In the genomic region with DNA sequence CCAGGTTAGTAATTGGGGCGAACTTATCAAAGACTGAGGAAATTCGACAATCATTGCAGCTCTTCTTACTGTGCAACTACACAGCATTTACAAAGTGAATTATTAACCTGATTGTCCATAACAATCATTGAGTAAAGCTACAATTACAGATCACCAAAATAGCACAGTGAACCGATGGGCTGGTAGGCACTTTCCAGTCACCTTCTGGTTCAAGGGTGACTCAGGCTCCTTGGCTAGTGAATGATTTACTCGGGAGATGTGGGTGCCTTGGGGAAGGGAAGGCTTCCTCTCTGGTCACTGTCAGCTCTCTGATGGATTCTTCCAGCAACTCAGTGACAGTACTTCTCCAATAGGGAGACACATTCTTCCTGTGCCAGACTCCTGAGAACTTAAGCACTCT, we compare ENCODE assay signal across 12 mouse cellular contexts.
DNase-seq lines count a peak whose midpoint lies in the region; ATAC-seq and TF ChIP-seq lines count a peak whose summit lies in the region.
"Had no signal": no experiment of that assay in that cellular context is flagged by ENCODE, and none has a peak within 500 bp of the region (broad histone marks: within the 10 kb centered on the region; RNA-seq: fewer than 3 reads in every experiment).

No protein-coding gene starts in this region.

- no peak for TF ChIP-seq POLR2A in kidney, adult 2 months (IDR thresholded peaks at IDR 0.05; ENCODE audit: low read depth, low read length)

- 62% methylated on average over 4 of the region's 4 CpGs for WGBS in kidney, adult 2 months
- WGBS in kidney, embryonic 14.5 days = 82% methylated on average over 4 of the region's 4 CpGs
- 66% methylated on average over 4 of the region's 4 CpGs for WGBS in intestine, embryonic 15.5 days
- WGBS in stomach, embryonic 16.5 days = 70% methylated on average over 4 of the region's 4 CpGs
- WGBS in hindbrain, embryonic 13.5 days = 91% methylated on average over 4 of the region's 4 CpGs

- H3K9ac ChIP-seq in kidney, embryonic 14.5 days (ENCODE audit: low read depth, low read length) = no peak overlapping the region
- no peak overlapping the region for H3K9ac ChIP-seq in intestine, embryonic 15.5 days
- no peak overlapping the region for H3K9ac ChIP-seq in stomach, embryonic 16.5 days (ENCODE audit: low read length)
- no peak overlapping the region for H3K9ac ChIP-seq in hindbrain, embryonic 13.5 days
- H3K9ac ChIP-seq: limb, embryonic 15.5 days had no signal

- no peaks in the 10 kb centered on the region for H3K9me3 ChIP-seq in kidney, embryonic 14.5 days (ENCODE audit: control insufficient read depth, low read length)
- H3K9me3 ChIP-seq in intestine, embryonic 15.5 days = no peaks in the 10 kb centered on the region
- H3K9me3 ChIP-seq in stomach, embryonic 16.5 days (replicated peaks; ENCODE audit: control insufficient read depth, low read length) = no peaks in the 10 kb centered on the region
- H3K9me3 ChIP-seq in hindbrain, embryonic 13.5 days = no peaks in the 10 kb centered on the region
- H3K9me3 ChIP-seq: limb, embryonic 15.5 days had no signal

- ATAC-seq in kidney, embryonic 14.5 days (ENCODE audit: low FRiP score, low TSS enrichment) = no peak
- ATAC-seq in intestine, embryonic 15.5 days = peak; percentile 93
- ATAC-seq in stomach, embryonic 16.5 days (ENCODE audit: insufficient read depth, low FRiP score) = no peak
- no peak for ATAC-seq in hindbrain, embryonic 13.5 days (ENCODE audit: low FRiP score)
- ATAC-seq: forebrain, embryonic 14.5 days had no signal

- no peak overlapping the region for H3K27ac ChIP-seq in kidney, adult 2 months (ENCODE audit: insufficient read depth, low read depth, low read length)
- no peak overlapping the region for H3K27ac ChIP-seq in kidney, embryonic 14.5 days (ENCODE audit: low read depth, low read length)
- peak overlapping the region; percentile 61 for H3K27ac ChIP-seq in intestine, embryonic 15.5 days
- peak overlapping the region; percentile 29; the same call in 1 of the 2 replicates for H3K27ac ChIP-seq in stomach, embryonic 16.5 days (ENCODE audit: low read length)
- no peak overlapping the region for H3K27ac ChIP-seq in hindbrain, embryonic 13.5 days
- H3K27ac ChIP-seq: limb, embryonic 15.5 days had no signal

- peak; percentile 54 for DNase-seq in kidney, adult 2 months
- DNase-seq in kidney, postnatal 25 days = peak; percentile 28 to 65
- DNase-seq in heart, adult 8-10 months (ENCODE audit: low spot score) = no peak
- DNase-seq: adrenal gland, adult 2 months; cerebellum, adult 11-12 months; lung, postnatal 10 days had no signal

- 0 out of 2 replicates have a peak, but pooled peaks cover 3% of the 10 kb centered on the region for H3K4me1 ChIP-seq in kidney, adult 2 months (ENCODE audit: control insufficient read depth, insufficient read depth, low read length)
- H3K4me1 ChIP-seq in kidney, embryonic 14.5 days (ENCODE audit: control insufficient read depth, insufficient read depth, low read length) = 0 out of 2 replicates have a peak, but pooled peaks cover 6% of the 10 kb centered on the region
- peaks cover 17% of the 10 kb centered on the region for H3K4me1 ChIP-seq in intestine, embryonic 15.5 days (replicated peaks)
- peaks cover 4% of the 10 kb centered on the region; the same call in 1 of the 2 replicates for H3K4me1 ChIP-seq in stomach, embryonic 16.5 days (ENCODE audit: control insufficient read depth, insufficient read depth, low read length)
- peaks cover 67% of the 10 kb centered on the region for H3K4me1 ChIP-seq in hindbrain, embryonic 13.5 days (replicated peaks)

- H3K27me3 ChIP-seq in kidney, adult 2 months (replicated peaks; ENCODE audit: control insufficient read depth, insufficient read depth, low read length) = no peaks in the 10 kb centered on the region
- H3K27me3 ChIP-seq in kidney, embryonic 14.5 days (ENCODE audit: control insufficient read depth, insufficient read depth, low read length) = no peaks in the 10 kb centered on the region
- H3K27me3 ChIP-seq in intestine, embryonic 15.5 days (replicated peaks) = no peaks in the 10 kb centered on the region
- H3K27me3 ChIP-seq in stomach, embryonic 16.5 days (ENCODE audit: control insufficient read depth, insufficient read depth, low read length) = no peaks in the 10 kb centered on the region
- H3K27me3 ChIP-seq in hindbrain, embryonic 13.5 days = no peaks in the 10 kb centered on the region
- H3K27me3 ChIP-seq: limb, embryonic 15.5 days had no signal

- H3K36me3 ChIP-seq in kidney, adult 2 months (ENCODE audit: control insufficient read depth, insufficient read depth, low read length) = no peaks in the 10 kb centered on the region
- no peaks in the 10 kb centered on the region for H3K36me3 ChIP-seq in kidney, embryonic 14.5 days (ENCODE audit: control insufficient read depth, insufficient read depth, low read length)
- H3K36me3 ChIP-seq in intestine, embryonic 15.5 days = no peaks in the 10 kb centered on the region
- no peaks in the 10 kb centered on the region for H3K36me3 ChIP-seq in stomach, embryonic 16.5 days (ENCODE audit: control insufficient read depth, insufficient read depth, low read length)
- H3K36me3 ChIP-seq in hindbrain, embryonic 13.5 days = peaks cover 4% of the 10 kb centered on the region

- no peak overlapping the region for H3K4me2 ChIP-seq in kidney, embryonic 14.5 days (replicated peaks; ENCODE audit: low read depth, low read length)
- no peak overlapping the region for H3K4me2 ChIP-seq in intestine, embryonic 15.5 days (replicated peaks)
- H3K4me2 ChIP-seq in stomach, embryonic 16.5 days (ENCODE audit: low read depth, low read length) = no peak overlapping the region
- no peak overlapping the region for H3K4me2 ChIP-seq in hindbrain, embryonic 13.5 days
- H3K4me2 ChIP-seq: limb, embryonic 15.5 days had no signal

- no peak for TF ChIP-seq CTCF in kidney, adult 2 months (conservative IDR thresholded peaks at IDR 0.05; ENCODE audit: insufficient read depth, insufficient read length, low read depth, low read length)

- H3K4me3 ChIP-seq in kidney, adult 2 months (ENCODE audit: insufficient read depth, low read depth, low read length) = no peak overlapping the region
- H3K4me3 ChIP-seq in kidney, embryonic 14.5 days (ENCODE audit: low read length) = no peak overlapping the region
- no peak overlapping the region for H3K4me3 ChIP-seq in intestine, embryonic 15.5 days (replicated peaks)
- H3K4me3 ChIP-seq in stomach, embryonic 16.5 days (replicated peaks; ENCODE audit: low read length) = no peak overlapping the region
- H3K4me3 ChIP-seq in hindbrain, embryonic 13.5 days = no peak overlapping the region
- H3K4me3 ChIP-seq: limb, embryonic 15.5 days had no signal

Comparison
In these comparisons a context has a peak if more than half of its experiments do, and no peak if none do; other contexts are left out.
1. H3K27ac ChIP-seq: peak in intestine, embryonic 15.5 days (single experiment) and stomach, embryonic 16.5 days (single experiment); none in kidney, adult 2 months (single experiment), kidney, embryonic 14.5 days (single experiment) and hindbrain, embryonic 13.5 days (single experiment).